Mouse (Mus musculus): Measurements from ENCODE around the gene Rgs9. TPM values are rescaled to one million over a fixed set of nuclear protein-coding genes. Genes with fewer than 3 reads are reported as not detected.

Rgs9 gene
- polyA plus RNA-seq, 1 experiment from 2014 or later, result 3.0 TPM

DNA sequence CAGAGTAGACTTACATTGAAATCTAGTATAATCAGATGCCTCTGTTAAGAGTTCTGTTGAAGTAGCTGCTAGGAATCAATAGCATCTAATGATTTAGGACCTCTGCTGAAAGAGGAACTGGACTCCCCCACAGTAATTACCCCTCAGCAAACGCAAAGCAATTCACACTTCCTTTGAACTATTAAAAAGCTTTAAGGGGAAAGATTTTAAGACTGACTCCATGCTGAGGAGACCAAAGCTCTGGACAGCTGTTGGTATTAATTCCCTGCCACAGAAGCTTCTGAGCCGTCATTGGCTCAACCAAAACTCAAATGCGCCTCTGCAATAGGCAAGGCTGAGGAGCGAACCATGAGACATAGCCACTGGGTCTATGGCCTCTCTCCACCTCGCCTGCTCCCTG is 45.4 kb downstream of the Rgs9 start:
- no peaks in the 10 kb centered on the region for H3K4me1 ChIP-seq (ENCODE audit: insufficient read depth, low read depth, low read length)
- H3K9ac ChIP-seq (replicated peaks; ENCODE audit: low read depth), result no peak overlapping the region
- no peaks in the 10 kb centered on the region for H3K36me3 ChIP-seq (ENCODE audit: insufficient read depth, low read length)
- H3K4me3 ChIP-seq (ENCODE audit: low read depth, low read length), result no peak overlapping the region
- DNase-seq (ENCODE audit: low spot score) (no peak), ATAC-seq (no peak)
- WGBS, result 58% methylated on average over 5 of the region's 5 CpGs
- TF ChIP-seq EP300 (IDR thresholded peaks at IDR 0.05) (no peak), CTCF (IDR thresholded peaks at IDR 0.05) (no peak)
- H3K27me3 ChIP-seq (replicated peaks; ENCODE audit: insufficient read depth, low read length), result no peaks in the 10 kb centered on the region
- H3K27ac ChIP-seq (ENCODE audit: low read length), result no peak overlapping the region
- H3K9me3 ChIP-seq (ENCODE audit: low read length), result no peaks in the 10 kb centered on the region
- H3K4me2 ChIP-seq (replicated peaks; ENCODE audit: low read depth, low read length), result no peak overlapping the region

DNA sequence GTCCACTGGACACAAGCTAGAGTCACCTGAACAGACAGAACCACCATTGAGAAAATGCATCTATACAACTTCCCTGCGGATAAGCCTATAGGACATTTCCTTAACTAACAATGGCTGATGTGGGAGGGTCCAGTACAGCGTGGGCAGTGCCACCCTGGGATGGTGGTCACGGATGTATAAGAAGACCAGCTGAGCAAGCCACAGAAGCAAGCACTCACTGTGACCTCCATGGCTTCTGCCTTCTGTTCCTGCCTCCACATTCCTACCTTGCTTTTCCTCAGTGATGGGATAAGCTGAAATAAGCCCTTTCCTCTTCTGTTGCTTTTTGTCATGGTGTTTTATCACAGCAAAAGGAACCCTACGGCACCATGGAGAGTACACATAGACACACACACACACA is 47.4 kb downstream of the Rgs9 start:
- DNase-seq (ENCODE audit: low spot score), result no peak
- H3K9me3 ChIP-seq (ENCODE audit: low read length), result no peaks in the 10 kb centered on the region
- H3K27me3 ChIP-seq (replicated peaks; ENCODE audit: insufficient read depth, low read length), result no peaks in the 10 kb centered on the region
- no peak overlapping the region for H3K4me3 ChIP-seq (ENCODE audit: low read depth, low read length)
- H3K4me1 ChIP-seq (ENCODE audit: insufficient read depth, low read depth, low read length), result no peaks in the 10 kb centered on the region
- H3K36me3 ChIP-seq (ENCODE audit: insufficient read depth, low read length), result no peaks in the 10 kb centered on the region
- TF ChIP-seq EP300 (IDR thresholded peaks at IDR 0.05) (no peak), CTCF (IDR thresholded peaks at IDR 0.05) (no peak)
- no peak for ATAC-seq
- no peak overlapping the region for H3K27ac ChIP-seq (ENCODE audit: low read length)
- H3K4me2 ChIP-seq (replicated peaks; ENCODE audit: low read depth, low read length), result no peak overlapping the region
- H3K9ac ChIP-seq (replicated peaks; ENCODE audit: low read depth), result no peak overlapping the region
- 88% methylated on average over 4 of the region's 4 CpGs for WGBS

DNA sequence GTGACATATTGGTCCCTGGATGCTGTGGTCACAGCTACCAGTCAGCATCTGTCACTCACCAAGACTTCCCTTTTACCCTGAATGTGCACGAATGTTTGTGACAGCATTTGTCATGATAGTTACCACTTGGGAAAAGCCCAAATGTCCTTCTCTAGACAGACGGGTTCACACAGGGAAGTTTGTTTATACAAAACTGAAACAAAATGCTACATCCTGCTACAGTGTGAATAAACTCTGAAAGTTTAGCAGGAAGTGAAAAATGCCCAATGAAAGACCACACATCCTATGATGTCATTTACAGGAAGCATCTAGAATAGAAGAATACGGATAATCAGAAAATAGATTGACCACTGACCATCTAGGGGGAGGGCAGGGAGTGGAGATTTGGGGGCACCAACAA is 51.0 kb downstream of the Rgs9 start:
- H3K9me3 ChIP-seq (ENCODE audit: low read length), result no peaks in the 10 kb centered on the region
- H3K4me2 ChIP-seq (replicated peaks; ENCODE audit: low read depth, low read length), result no peak overlapping the region
- H3K9ac ChIP-seq (replicated peaks; ENCODE audit: low read depth), result no peak overlapping the region
- H3K36me3 ChIP-seq (ENCODE audit: insufficient read depth, low read length), result no peaks in the 10 kb centered on the region
- WGBS, result 29% methylated on average over 3 of the region's 3 CpGs
- H3K27me3 ChIP-seq (replicated peaks; ENCODE audit: insufficient read depth, low read length), result no peaks in the 10 kb centered on the region
- TF ChIP-seq CTCF (IDR thresholded peaks at IDR 0.05), result no peak
- peak; percentile 80 for TF ChIP-seq EP300 (IDR thresholded peaks at IDR 0.05)
- H3K4me3 ChIP-seq (ENCODE audit: low read depth, low read length), result no peak overlapping the region
- H3K4me1 ChIP-seq (ENCODE audit: insufficient read depth, low read depth, low read length), result no peaks in the 10 kb centered on the region
- ATAC-seq (peak; percentile 75), DNase-seq (ENCODE audit: low spot score) (peak; percentile 57)
- H3K27ac ChIP-seq (ENCODE audit: low read length), result no peak overlapping the region

DNA sequence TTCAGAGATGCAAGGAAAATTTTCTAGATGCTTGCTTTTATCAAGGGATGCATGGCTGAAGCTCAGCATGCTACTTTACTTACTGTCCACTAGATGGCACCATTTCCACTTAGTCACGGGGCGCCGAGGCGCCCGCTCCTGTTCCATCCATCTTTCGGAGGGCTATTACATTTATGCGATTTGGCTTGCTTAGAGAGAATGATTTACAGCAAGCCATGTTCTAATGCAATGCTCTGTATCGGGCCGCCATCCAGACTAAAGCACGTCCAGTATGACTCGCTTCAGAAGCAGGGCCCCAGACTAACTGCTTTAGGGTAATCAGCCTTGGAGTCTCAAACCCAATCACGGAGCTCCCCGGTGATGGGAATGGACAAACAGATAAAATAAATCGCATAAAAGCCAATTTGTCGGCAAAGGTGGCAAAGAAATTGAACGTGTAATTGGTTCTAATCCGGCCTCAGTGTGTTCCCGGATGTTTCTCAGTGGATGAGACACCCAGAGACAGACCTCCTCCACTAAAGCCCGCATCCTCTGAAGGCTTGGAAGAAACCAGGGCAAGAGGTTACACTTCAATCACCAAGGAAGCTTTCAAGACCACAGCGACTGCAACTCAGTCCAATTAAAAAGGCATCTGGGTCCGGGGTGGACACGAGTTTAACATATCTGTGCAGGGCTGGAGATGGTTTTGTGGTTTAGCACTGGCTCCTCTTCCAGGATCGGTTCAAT is 53.1 kb downstream of the Rgs9 start:
- Histone ChIP-seq H3K9ac (replicated peaks; ENCODE audit: low read depth) (no peak overlapping the region), H3K9me3 (ENCODE audit: low read length) (no peaks in the 10 kb centered on the region), H3K4me3 (ENCODE audit: low read depth, low read length) (no peak overlapping the region), H3K27me3 (replicated peaks; ENCODE audit: insufficient read depth, low read length) (no peaks in the 10 kb centered on the region), H3K4me2 (replicated peaks; ENCODE audit: low read depth, low read length) (no peak overlapping the region), H3K27ac (ENCODE audit: low read length) (no peak overlapping the region), H3K36me3 (ENCODE audit: insufficient read depth, low read length) (no peaks in the 10 kb centered on the region), H3K4me1 (ENCODE audit: insufficient read depth, low read depth, low read length) (no peaks in the 10 kb centered on the region)
- TF ChIP-seq EP300 (IDR thresholded peaks at IDR 0.05), result 0 out of 2 replicates have a peak, but pooled peaks have one; percentile 22
- peak; percentile 82 for TF ChIP-seq CTCF (IDR thresholded peaks at IDR 0.05)
- WGBS, result 27% methylated on average over 23 of the region's 23 CpGs
- DNase-seq (ENCODE audit: low spot score) (peak; percentile 89), ATAC-seq (peak; percentile 61)

DNA sequence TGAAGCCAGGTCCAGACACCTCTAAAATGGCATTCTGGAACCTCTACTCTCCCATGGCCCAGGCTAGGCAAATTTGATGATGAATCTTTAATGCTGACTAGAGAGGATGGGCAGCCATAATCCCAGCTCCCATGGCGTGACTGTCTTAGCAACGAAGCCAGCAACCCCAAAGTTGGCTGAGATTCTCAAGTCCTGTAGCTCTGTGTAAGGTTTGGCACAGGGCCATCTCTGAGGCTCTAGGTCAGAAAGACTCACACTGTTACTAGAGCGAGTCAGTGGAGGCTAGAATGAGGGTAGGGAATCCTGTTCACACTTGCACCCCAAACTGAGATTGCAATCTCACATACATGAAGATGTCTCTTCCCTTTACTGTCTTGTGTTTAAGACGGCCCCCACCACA is 57.8 kb downstream of the Rgs9 start:
- no peak overlapping the region for H3K27ac ChIP-seq (ENCODE audit: low read length)
- DNase-seq (ENCODE audit: low spot score) (peak; percentile 22), ATAC-seq (no peak)
- H3K4me2 ChIP-seq (replicated peaks; ENCODE audit: low read depth, low read length), result no peak overlapping the region
- H3K4me3 ChIP-seq (ENCODE audit: low read depth, low read length), result no peak overlapping the region
- no peak overlapping the region for H3K9ac ChIP-seq (replicated peaks; ENCODE audit: low read depth)
- no peaks in the 10 kb centered on the region for H3K9me3 ChIP-seq (ENCODE audit: low read length)
- WGBS, result 40% methylated on average over 4 of the region's 4 CpGs
- no peaks in the 10 kb centered on the region for H3K4me1 ChIP-seq (ENCODE audit: insufficient read depth, low read depth, low read length)
- no peak for TF ChIP-seq EP300 (IDR thresholded peaks at IDR 0.05)
- TF ChIP-seq CTCF (IDR thresholded peaks at IDR 0.05), result no peak
- no peaks in the 10 kb centered on the region for H3K36me3 ChIP-seq (ENCODE audit: insufficient read depth, low read length)
- H3K27me3 ChIP-seq (replicated peaks; ENCODE audit: insufficient read depth, low read length), result no peaks in the 10 kb centered on the region

DNA sequence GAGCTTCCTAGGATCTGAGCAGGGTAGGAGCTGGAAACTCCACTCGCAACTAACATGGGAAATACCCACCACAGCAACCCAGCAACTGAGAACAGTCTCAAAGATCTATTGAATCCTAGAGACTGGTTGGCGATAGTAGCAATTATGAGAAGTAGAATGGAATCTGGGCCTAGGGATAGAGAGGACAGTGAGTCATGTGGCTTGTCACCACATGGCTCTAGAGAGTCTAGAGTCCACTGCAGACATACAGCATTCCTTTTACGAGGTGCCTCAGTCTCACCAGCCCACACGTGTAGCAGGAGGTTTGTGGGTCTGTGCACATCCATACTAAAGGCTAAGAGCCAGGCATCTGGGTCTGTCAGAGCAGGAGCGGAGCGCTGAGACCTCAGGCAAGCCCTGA is 59.3 kb downstream of the Rgs9 start:
- Histone ChIP-seq H3K4me1 (ENCODE audit: insufficient read depth, low read depth, low read length) (no peaks in the 10 kb centered on the region), H3K9me3 (ENCODE audit: low read length) (no peaks in the 10 kb centered on the region), H3K27me3 (replicated peaks; ENCODE audit: insufficient read depth, low read length) (no peaks in the 10 kb centered on the region), H3K9ac (replicated peaks; ENCODE audit: low read depth) (no peak overlapping the region), H3K4me3 (ENCODE audit: low read depth, low read length) (no peak overlapping the region), H3K27ac (ENCODE audit: low read length) (no peak overlapping the region), H3K4me2 (replicated peaks; ENCODE audit: low read depth, low read length) (no peak overlapping the region), H3K36me3 (ENCODE audit: insufficient read depth, low read length) (no peaks in the 10 kb centered on the region)
- no peak for ATAC-seq
- 84% methylated on average over 6 of the region's 6 CpGs for WGBS
- no peak for TF ChIP-seq EP300 (IDR thresholded peaks at IDR 0.05)
- TF ChIP-seq CTCF (IDR thresholded peaks at IDR 0.05), result no peak
- no peak for DNase-seq (ENCODE audit: low spot score)

Measured in lung, postnatal 0 days (tissue).